Mouse (Mus musculus): ENCODE results near the gene Hspbap1.

Gene Hspbap1

DNA sequence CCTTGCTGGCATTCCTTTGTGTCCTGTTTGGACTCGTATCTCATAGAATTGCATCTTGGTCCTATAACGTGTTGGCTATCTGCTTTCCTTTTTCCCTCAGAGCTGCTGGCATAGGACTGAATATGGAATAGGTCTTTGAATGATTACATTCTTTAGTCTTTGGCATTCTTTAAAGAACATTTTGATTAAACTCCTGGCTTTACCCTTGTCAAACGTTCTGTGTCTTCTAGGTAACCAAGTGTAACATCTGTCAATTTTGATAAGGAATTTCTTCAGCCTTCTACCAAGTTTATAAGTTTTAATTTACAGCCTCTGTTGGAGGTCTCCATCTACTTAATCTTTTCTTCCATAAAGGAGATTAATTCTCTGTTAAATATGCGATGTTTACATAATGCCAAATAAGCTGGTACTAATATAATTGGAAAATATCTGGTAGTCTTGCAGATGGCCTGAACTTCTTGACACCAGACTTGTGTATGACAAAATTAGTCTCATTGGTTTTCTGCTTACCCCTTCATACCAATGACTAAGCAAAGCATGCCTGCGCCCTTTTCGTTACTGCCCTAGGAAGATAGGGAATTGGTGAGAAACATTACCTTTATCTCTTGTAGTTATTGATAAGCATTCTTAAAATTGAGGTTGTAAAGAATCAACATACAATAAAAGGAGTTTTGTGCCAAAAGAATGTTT, 36.9 kb downstream of the Hspbap1 start:
- DNase-seq, result no peak

DNA sequence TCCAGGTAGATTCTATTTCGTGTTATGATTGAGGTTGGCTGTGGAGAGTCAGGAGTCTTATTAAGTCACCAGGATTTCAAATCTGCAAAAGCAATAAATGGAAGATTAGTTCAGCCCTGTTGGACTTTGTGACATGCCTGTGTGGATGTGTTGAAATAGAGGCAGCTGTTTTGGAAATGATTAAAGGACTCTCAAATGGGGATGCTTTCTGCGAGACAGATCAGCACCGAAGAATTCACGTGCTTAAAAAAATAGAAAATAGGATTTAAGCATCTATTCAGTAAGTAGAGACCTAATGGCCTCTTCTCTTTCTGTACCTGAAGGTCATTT, 37.5 kb downstream of the Hspbap1 start:
- DNase-seq, result no peak

DNA sequence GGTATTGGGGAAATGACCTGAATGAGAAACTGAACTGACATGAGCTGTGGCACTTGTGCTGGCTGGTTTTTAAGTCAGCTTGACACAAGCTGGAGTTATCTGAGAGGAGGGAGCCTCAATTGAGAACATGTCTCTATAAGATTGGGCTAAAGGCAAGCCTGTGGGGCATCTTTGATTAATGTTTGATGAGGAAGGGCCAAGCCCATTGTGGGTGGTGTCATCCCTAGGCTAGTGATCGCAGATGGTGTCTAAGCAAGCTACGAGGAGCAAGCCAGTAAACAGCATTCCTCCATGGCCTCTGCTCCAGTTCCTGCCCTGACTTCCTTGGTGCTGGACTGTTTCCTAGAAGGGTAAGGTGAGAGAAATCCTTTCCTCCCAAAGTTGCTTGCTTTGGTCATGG, 38.7 kb downstream of the Hspbap1 start:
- DNase-seq, result no peak

GRCm38 (mm10) chr16:35813119-35813518, 42.9 kb downstream of the Hspbap1 start:
- no peak for DNase-seq

GRCm38 (mm10) chr16:35817255-35818089, 47.3 kb downstream of the Hspbap1 start:
- peak; percentile 71 to 74 for DNase-seq

DNA sequence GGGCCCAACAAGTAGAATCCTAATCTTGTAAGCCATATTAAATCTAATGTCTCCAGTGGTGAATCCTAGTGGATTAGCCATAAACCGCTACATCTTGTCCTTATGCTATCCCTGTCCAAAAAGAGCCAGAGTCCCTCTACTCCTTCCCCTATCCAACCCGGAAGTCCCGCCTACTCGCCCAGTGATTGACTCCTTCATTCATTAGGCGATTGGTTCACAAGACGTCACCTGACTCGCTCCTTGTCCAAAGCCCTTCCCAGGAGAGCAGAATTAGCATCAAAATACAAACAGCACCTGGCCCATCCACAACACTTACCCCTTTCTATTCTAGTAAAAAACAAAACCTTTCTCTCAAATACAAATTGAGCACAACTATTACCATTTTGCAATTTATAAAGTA, 59.8 kb downstream of the Hspbap1 start:
- DNase-seq, result no peak

- no peak for DNase-seq
These were observed 62.8 kb downstream of the Hspbap1 start for GRCm38 (mm10) chr16:35832926-35833325.

GRCm38 (mm10) chr16:35834653-35835052, 64.5 kb downstream of the Hspbap1 start:
- no peak for DNase-seq

GRCm38 (mm10) chr16:35839680-35840079, 69.5 kb downstream of the Hspbap1 start:
- no peak for DNase-seq

- DNase-seq, result no peak
These were observed 77.0 kb downstream of the Hspbap1 start for GRCm38 (mm10) chr16:35847138-35847537.

GRCm38 (mm10) chr16:35855846-35856245, 85.7 kb downstream of the Hspbap1 start:
- DNase-seq, result no peak

DNA sequence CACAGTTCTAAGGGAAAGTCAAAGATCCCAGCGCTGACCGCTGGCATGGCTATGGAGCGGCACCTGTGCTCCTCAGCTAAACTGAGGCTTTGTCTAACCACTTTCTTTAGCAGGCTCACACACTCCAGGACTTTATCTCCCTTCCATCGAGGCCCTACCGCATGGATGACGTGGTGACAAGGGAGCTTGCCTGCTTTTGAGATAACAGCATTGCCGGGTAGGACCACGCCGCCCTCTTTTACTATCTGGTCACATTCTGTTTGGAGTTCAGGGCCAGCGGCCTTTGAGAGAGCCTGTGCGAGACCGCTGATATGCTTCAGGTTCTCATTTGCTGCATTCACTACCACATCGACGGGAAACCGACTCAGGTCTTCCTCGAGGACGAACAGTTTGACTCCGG, 86.6 kb downstream of the Hspbap1 start:
- DNase-seq, result no peak

- DNase-seq, result no peak
These were observed 90.1 kb downstream of the Hspbap1 start for GRCm38 (mm10) chr16:35860236-35860635.

GRCm38 (mm10) chr16:35862057-35862456, 91.9 kb downstream of the Hspbap1 start:
- no peak for DNase-seq

GRCm38 (mm10) chr16:35867726-35868125, 97.6 kb downstream of the Hspbap1 start:
- no peak for DNase-seq

- no peak for DNase-seq
These were observed 99.0 kb downstream of the Hspbap1 start for GRCm38 (mm10) chr16:35869126-35869525.

- DNase-seq, result no peak
These were observed 99.5 kb downstream of the Hspbap1 start for GRCm38 (mm10) chr16:35869656-35870055.

GRCm38 (mm10) chr16:35870581-35871047, 100.4 kb downstream of the Hspbap1 start:
- DNase-seq, result peak in 1 of 2 experiments; percentile 9

DNA sequence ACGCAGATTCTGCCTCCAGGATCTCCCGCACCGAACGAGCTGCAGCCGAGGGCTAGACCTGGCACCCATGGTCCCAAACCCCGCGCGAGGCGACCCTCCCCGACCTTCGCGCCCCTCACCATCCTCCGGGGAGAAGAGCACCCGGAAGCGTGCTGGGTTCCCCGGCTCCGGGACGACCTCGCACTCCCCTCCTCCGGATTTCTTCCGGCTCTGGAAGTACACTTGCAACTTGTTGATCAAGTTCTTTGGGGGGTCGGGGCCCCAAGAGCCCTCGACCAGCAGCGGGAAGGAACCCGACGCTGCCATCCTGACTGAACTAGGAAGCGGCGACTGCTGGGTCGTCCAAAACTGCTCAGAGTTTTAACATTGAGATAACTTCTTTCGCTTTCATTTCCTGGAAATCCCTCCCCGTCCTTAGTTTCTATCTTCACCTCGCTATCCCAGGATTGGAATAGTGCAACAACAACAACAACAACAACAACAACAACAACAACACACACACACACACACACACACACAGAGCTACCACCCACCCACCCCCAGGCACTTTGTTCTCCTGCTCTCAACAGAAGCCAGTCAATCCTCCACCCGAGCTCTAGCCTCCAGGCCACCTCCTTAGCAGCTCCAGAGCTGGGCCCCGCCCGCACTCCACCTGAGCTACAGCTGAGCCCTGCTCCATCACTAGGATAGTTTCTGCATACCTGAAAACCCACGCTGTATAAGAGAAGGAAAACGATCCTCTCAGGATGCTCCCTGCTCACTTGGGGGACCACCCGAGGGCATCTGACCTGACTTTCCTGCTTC, 101.1 kb downstream of the Hspbap1 start, which contains the start of gene Parp14:
Parp14 (minus strand) TSS at position 497 of the 804 bp plus-strand sequence.
- DNase-seq, result peak; percentile 49 to 59

DNA sequence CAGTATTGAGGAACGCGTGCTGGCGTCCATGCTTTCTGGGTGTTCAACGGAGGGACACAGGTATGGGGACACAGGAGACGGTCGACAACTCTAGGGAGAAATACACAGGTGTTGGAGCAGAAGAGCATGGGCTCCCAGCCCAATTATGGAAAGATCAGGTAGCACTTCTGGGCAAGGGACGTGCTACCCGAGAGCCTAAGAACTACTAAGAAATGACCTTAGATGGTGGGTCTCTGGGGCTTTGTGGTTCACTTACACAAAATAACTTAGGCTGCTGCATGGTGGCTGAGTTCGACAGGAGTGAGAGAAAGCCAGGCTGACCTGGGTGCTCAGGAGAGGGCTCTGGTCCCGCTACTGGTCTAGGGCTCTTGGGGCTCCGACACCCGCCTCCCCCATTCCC, 101.7 kb downstream of the Hspbap1 start:
- DNase-seq, result peak in 1 of 2 experiments; percentile 13

GRCm38 (mm10) chr16:35872410-35873006, 102.3 kb downstream of the Hspbap1 start:
- DNase-seq, result peak in 1 of 2 experiments; percentile 22

DNA sequence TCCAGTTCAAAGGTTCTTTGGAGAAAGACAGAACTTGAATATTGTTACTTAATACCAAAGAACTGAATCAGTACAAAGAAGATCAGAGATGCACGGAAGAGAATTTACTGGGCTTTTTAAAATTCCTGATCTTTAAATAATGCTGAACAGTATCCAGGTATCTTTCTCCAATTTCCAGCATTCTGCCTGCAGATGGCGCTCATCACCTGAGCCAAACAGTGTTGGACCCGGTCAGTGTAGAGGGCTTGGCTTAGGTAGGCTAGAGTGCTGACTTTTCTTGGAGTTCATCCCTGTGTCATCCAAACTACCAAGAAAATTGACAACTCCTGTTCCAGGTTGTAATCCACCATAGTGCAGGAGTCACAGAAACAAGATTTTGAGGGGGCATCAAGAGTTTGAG, 104.2 kb downstream of the Hspbap1 start:
- peak in 1 of 2 experiments; percentile 28 for DNase-seq

Measured in thymus, adult 18-20 months (tissue).